Mouse (Mus musculus) limb, embryonic 14.5 days (tissue): ENCODE results near the gene Camta1. TPM values are rescaled to one million over a fixed set of nuclear protein-coding genes. Genes with fewer than 3 reads are reported as not detected.

Experiments used
- ATAC-seq: fragments of 200-750 bp; cut with Nextera tagmentation; 2 replicates; pipeline ENCODE4 v1.8.0; 2017; ENCODE audit warnings: low read depth, moderate number of reproducible peaks, moderate TSS enrichment; ENCODE audit not compliant: low FRiP score
- DNase-seq: peaks from one replicate; pipeline ENCODE4 v3.0.0-alpha.2; 2015; ENCODE audit warnings: low spot score
- H3K27ac ChIP-seq: fragments of 300-500 bp; sonication (generic); replicated peaks from 2 replicates; pipeline ENCODE4 v1.5.1; 2014; ENCODE audit warnings: low read depth, mild to moderate bottlenecking, low read length, moderate library complexity, mixed read lengths
- H3K27me3 ChIP-seq: fragments of 300-500 bp; sonication (generic); 2 replicates; pipeline ENCODE4 v1.6.1; 2014; ENCODE audit warnings: low read length, mixed read lengths; ENCODE audit not compliant: control insufficient read depth, insufficient read depth
- H3K36me3 ChIP-seq: fragments of 300-500 bp; sonication (generic); 2 replicates; pipeline ENCODE4 v1.6.1; 2014; ENCODE audit warnings: mild to moderate bottlenecking, low read length, moderate library complexity, mixed read lengths; ENCODE audit not compliant: control insufficient read depth, insufficient read depth
- H3K4me1 ChIP-seq: fragments of 300-500 bp; sonication (generic); 2 replicates; pipeline ENCODE4 v1.6.1; 2014; ENCODE audit warnings: antibody characterized with exemption, low read length, mixed read lengths; ENCODE audit not compliant: control insufficient read depth, insufficient read depth
- H3K4me2 ChIP-seq: fragments of 300-500 bp; sonication (generic); replicated peaks from 2 replicates; pipeline ENCODE4 v1.6.1; 2014; ENCODE audit warnings: low read depth, mild to moderate bottlenecking, low read length, moderate library complexity; ENCODE audit not compliant: severe bottlenecking
- H3K4me3 ChIP-seq: fragments of 300-500 bp; sonication (generic); replicated peaks from 2 replicates; pipeline ENCODE4 v1.5.1; 2014; ENCODE audit warnings: low read length
- H3K9ac ChIP-seq: fragments of 300-500 bp; sonication (generic); 2 replicates; pipeline ENCODE4 v1.6.1; 2014; ENCODE audit warnings: mild to moderate bottlenecking, low read depth, low read length, moderate library complexity; ENCODE audit not compliant: severe bottlenecking
- H3K9me3 ChIP-seq: fragments of 300-500 bp; sonication (generic); 2 replicates; pipeline ENCODE4 v1.6.1; 2016; ENCODE audit warnings: low read length; ENCODE audit not compliant: control insufficient read depth
- POLR2A ChIP-seq: fragments of 200-500 bp; IDR thresholded peaks from 2 replicates; pipeline ENCODE4 v1.8.0; 2012; ENCODE audit warnings: inconsistent platforms, mild to moderate bottlenecking, moderate library complexity, borderline replicate concordance; ENCODE audit not compliant: insufficient read depth, insufficient read length; ENCODE audit errors: extremely low read depth
- WGBS: fragments of 180-500 bp; shearing (Covaris S2); extraction: QIAGEN DNeasy Blood & Tissue Kit; methylation state at CpG from one replicate; pipeline ENCODE4 v1.1.7; 2014; 5-methylcytosine and 5-hydroxymethylcytosine counted together
- polyA plus RNA-seq, 2 experiments: library from polyadenylated mRNA; depleted of rRNA in 1 of 2; stranded (reverse) in 1 of 2; unstranded in 1 of 2; fragments of >200 nt; fragmentation: Nextera tagmentation in 1 of 2; extraction: Ambion mirVana in 1 of 2; gene quantifications; 2 replicates each; pipeline versions ENCODE4 v1.2.1 to v1.2.3; 2012 to 2014

Camta1 gene
- polyA plus RNA-seq, 2 experiments, result 28.6 to 78.8 TPM

DNA sequence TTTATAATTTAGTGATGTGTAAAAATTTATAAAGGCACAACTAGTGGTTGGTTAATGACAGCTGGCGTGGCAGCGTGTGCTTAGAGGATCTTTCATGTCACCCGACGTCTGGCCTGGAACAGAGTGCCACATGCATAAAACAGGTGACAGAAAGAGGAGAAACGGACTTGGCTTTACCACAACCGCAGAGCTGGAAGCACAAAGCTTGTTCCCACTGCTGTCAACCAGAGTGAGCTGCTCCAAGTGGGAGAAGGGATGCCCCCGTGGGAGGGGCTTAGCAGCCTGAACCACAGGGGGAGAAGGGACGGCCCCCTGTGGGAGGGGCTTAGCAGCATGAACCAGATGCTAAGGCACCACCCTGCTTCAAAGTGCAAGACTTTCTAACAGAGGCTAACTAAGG lies 452.9 kb downstream of the Camta1 start:
- no peaks in the 10 kb centered on the region for H3K36me3 ChIP-seq
- no peak overlapping the region for H3K4me3 ChIP-seq
- peaks cover 23% of the 10 kb centered on the region for H3K4me1 ChIP-seq
- no peaks in the 10 kb centered on the region for H3K9me3 ChIP-seq
- H3K27ac ChIP-seq, result no peak overlapping the region
- DNase-seq, result peak; percentile 52
- H3K4me2 ChIP-seq, result no peak overlapping the region
- TF ChIP-seq POLR2A, result no peak
- WGBS, result 41% methylated on average over 8 of the region's 8 CpGs
- H3K9ac ChIP-seq, result no peak overlapping the region
- no peak for ATAC-seq
- no peaks in the 10 kb centered on the region for H3K27me3 ChIP-seq

DNA sequence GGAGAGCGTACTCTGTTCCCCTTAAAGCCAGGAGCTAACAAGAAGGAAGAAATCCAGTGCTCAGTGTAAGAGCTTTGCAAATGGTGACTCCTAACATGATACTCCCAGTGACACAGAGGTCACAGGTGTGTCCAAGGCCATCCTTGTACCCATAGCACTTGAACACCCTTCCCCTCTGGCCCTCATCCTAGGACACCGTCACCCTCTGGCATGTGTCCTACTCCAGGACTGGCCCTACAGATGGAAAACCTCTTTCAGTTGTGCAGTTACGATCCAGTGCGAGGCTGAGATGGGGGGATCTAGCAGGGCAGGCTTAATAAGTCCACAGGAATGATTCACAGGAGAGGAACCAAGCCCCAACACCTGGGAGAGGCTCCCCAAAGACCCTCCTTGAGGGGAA lies 453.4 kb downstream of the Camta1 start:
- no peak overlapping the region for H3K4me3 ChIP-seq
- no peaks in the 10 kb centered on the region for H3K36me3 ChIP-seq
- no peak overlapping the region for H3K27ac ChIP-seq
- no peak for TF ChIP-seq POLR2A
- H3K27me3 ChIP-seq, result no peaks in the 10 kb centered on the region
- H3K4me1 ChIP-seq, result peaks cover 23% of the 10 kb centered on the region
- no peaks in the 10 kb centered on the region for H3K9me3 ChIP-seq
- DNase-seq (no peak), ATAC-seq (no peak)
- no peak overlapping the region for H3K9ac ChIP-seq
- WGBS, result 90% methylated on average over 4 of the region's 4 CpGs
- no peak overlapping the region for H3K4me2 ChIP-seq

DNA sequence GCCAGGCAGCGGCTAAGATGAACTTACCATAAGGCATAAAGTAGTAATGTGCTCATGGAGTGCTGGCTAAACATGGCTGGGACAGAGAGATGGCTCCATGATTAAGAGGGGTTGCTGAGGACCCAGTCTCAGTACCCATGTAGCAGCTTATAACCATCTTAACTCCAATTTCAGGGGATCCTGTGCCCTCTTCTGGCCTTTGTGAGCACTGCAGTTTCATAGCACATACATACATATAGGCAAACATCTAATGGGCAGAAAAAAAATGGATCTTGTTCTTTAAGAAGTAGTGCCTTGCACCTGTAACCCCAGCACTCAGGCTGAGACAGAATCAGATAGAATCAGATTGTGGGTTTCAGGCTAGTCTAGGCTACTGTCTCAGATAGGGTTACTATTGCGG lies 454.5 kb downstream of the Camta1 start:
- ATAC-seq (no peak), DNase-seq (no peak)
- no peaks in the 10 kb centered on the region for H3K27me3 ChIP-seq
- H3K9me3 ChIP-seq, result no peaks in the 10 kb centered on the region
- 95% methylated on average over 2 of the region's 2 CpGs for WGBS
- no peak overlapping the region for H3K27ac ChIP-seq
- no peak overlapping the region for H3K4me2 ChIP-seq
- no peak overlapping the region for H3K9ac ChIP-seq
- H3K4me1 ChIP-seq, result peaks cover 19% of the 10 kb centered on the region
- no peak overlapping the region for H3K4me3 ChIP-seq
- TF ChIP-seq POLR2A, result no peak
- no peaks in the 10 kb centered on the region for H3K36me3 ChIP-seq

DNA sequence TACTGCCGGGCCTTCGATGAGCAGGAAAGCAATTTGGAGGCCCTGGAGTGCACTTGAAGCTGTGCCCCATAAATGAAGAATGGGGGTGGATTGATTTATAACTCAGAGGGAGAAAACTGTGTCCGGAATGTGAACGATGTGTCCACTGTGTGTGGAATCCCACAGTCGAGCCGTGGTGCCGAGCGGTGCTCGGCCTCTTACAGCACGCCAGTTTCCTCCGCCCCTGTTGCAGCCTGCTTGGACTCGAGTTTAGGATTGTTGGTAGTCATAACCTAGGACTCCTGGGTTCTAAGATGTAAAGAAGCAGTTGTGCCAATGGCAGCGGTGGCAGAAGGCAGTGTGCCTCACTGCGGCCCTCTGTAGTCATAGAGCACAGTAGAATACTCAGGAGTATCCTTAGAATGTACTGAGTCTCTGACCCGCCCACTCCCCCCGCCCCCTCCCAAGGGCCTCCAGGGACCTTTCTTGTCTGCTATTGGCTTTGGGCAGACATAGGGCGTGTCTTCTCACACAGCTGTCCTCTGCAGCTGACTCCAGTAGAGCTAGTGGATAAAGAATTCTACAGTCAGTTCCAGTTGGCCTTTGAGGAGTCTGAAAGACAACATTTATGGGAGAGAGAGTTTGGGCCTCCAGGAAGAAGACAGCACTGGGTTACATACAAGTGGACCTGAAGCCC lies 457.0 kb downstream of the Camta1 start:
- H3K27me3 ChIP-seq, result no peaks in the 10 kb centered on the region
- peak; percentile 86 for ATAC-seq
- H3K4me2 ChIP-seq, result no peak overlapping the region
- TF ChIP-seq POLR2A, result no peak
- WGBS, result 48% methylated on average over 17 of the region's 17 CpGs
- no peaks in the 10 kb centered on the region for H3K9me3 ChIP-seq
- no peak overlapping the region for H3K27ac ChIP-seq
- DNase-seq, result peak; percentile 42
- no peaks in the 10 kb centered on the region for H3K36me3 ChIP-seq
- no peak overlapping the region for H3K4me3 ChIP-seq
- no peak overlapping the region for H3K9ac ChIP-seq
- peaks cover 8% of the 10 kb centered on the region; the same call in 1 of the 2 replicates for H3K4me1 ChIP-seq

DNA sequence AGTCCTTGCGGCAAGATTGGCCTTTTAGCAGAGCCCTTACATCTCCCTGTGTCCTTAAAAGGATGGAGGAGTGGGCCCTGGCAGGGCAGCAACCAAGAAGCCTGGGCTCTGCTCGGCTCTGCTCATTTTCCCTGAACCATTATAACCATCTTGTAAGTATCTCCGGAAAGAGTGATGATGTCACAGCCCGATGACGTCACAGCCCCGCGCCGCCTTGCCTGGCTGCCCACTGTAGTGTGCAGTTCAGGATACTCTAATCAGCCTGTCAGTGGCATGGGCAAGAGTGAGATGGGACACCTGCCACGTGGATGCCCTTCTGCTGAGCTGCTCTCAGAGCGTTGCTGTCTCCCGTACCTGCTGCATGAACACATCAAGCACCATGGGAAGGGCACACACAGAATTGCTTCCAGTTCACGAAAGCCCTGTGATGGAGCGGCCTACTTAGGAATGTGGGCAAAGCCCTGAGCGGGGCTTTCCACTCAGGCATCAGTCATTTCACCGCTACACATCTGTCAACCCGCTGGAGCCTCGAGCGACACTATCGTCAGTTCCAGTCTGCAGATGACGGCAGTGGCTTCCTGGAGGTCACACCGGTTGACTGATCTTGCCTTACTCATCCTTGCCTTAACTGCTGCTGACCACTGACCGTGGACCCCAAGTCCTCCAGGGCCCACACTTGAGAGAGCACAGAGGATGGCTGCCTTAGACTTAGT lies 459.8 kb downstream of the Camta1 start:
- DNase-seq, result no peak
- Histone ChIP-seq H3K36me3 (no peaks in the 10 kb centered on the region), H3K27me3 (no peaks in the 10 kb centered on the region), H3K4me3 (no peak overlapping the region), H3K9me3 (no peaks in the 10 kb centered on the region), H3K4me1 (peaks cover 5% of the 10 kb centered on the region; the same call in 1 of the 2 replicates), H3K4me2 (no peak overlapping the region), H3K9ac (no peak overlapping the region), H3K27ac (no peak overlapping the region)
- 85% methylated on average over 22 of the region's 22 CpGs for WGBS
- no peak for TF ChIP-seq POLR2A
- ATAC-seq, result no peak
